Mouse (Mus musculus) forebrain, postnatal 0 days (tissue): ENCODE results near the gene Aoah. TPM values are rescaled to one million over a fixed set of nuclear protein-coding genes. Genes with fewer than 3 reads are reported as not detected.

ENCODE experiments used
- ATAC-seq: fragments of 200-750 bp; cut with Nextera tagmentation; 2 replicates; pipeline ENCODE4 v1.8.0; 2017; ENCODE audit warnings: mild to moderate bottlenecking, moderate library complexity
- DNase-seq: peaks from one replicate; pipeline ENCODE4 v3.0.0-alpha.2; 2015
- H3K27ac ChIP-seq: fragments of 300-500 bp; sonication (generic); 2 replicates; pipeline ENCODE4 v1.5.1; 2014; ENCODE audit warnings: low read depth, mild to moderate bottlenecking, antibody characterized with exemption, low read length, moderate library complexity, mixed read lengths
- H3K27me3 ChIP-seq: fragments of 300-500 bp; sonication (generic); 2 replicates; pipeline ENCODE4 v1.6.1; 2014; ENCODE audit warnings: mild to moderate bottlenecking, low read length, mixed read lengths; ENCODE audit not compliant: insufficient read depth
- H3K36me3 ChIP-seq: fragments of 300-500 bp; sonication (generic); 2 replicates; pipeline ENCODE4 v1.6.1; 2014; ENCODE audit warnings: mild to moderate bottlenecking, moderate library complexity; ENCODE audit not compliant: insufficient read depth
- H3K4me1 ChIP-seq: fragments of 300-500 bp; sonication (generic); 2 replicates; pipeline ENCODE4 v1.6.1; 2014; ENCODE audit warnings: antibody characterized with exemption; ENCODE audit not compliant: insufficient read depth
- H3K4me2 ChIP-seq: fragments of 300-500 bp; sonication (generic); 2 replicates; pipeline ENCODE4 v1.6.1; 2014; ENCODE audit warnings: low read depth, mild to moderate bottlenecking, moderate library complexity
- H3K4me3 ChIP-seq: fragments of 300-500 bp; sonication (generic); 2 replicates; pipeline ENCODE4 v1.5.1; 2014; ENCODE audit warnings: low read depth, low read length, mixed read lengths
- H3K9ac ChIP-seq: fragments of 300-500 bp; sonication (generic); 2 replicates; pipeline ENCODE4 v1.6.1; 2014; ENCODE audit warnings: mild to moderate bottlenecking
- H3K9me3 ChIP-seq: fragments of 300-500 bp; sonication (generic); 2 replicates; pipeline ENCODE4 v1.6.1; 2016; ENCODE audit warnings: low read length
- CTCF ChIP-seq: sonication (generic); IDR thresholded peaks from 2 replicates; pipeline ENCODE4 v1.5.1; 2016; ENCODE audit warnings: antibody characterized with exemption, control low read depth, low read depth
- WGBS: fragments of 180-500 bp; shearing (Covaris S2); extraction: QIAGEN DNeasy Blood & Tissue Kit; methylation state at CpG from one replicate; pipeline ENCODE4 v1.1.7; 2014; 5-methylcytosine and 5-hydroxymethylcytosine counted together
- polyA plus RNA-seq: library from polyadenylated mRNA; unstranded; fragments of >200 nt; fragmentation: Nextera tagmentation; extraction: Ambion mirVana; gene quantifications from 2 replicates; pipeline ENCODE4 v1.2.1, GENCODE M21; 2015
- total RNA-seq: library from RNA; depleted of rRNA; stranded (reverse); fragments of >200 nt; gene quantifications from 2 replicates; pipeline ENCODE4 v1.2.3, GENCODE M21; 2014

The Aoah gene
- total and polyA plus RNA-seq, 2 experiments from 2014 or later: 0.51 to 0.86 TPM

- 84% methylated on average over 4 of the region's 4 CpGs for WGBS
- Histone ChIP-seq H3K27ac (no peak overlapping the region), H3K36me3 (no peaks in the 10 kb centered on the region), H3K4me1 (no peaks in the 10 kb centered on the region), H3K9ac (no peak overlapping the region), H3K9me3 (no peaks in the 10 kb centered on the region), H3K4me3 (no peak overlapping the region), H3K27me3 (no peaks in the 10 kb centered on the region), H3K4me2 (no peak overlapping the region)
- DNase-seq: no peak
- no peak for TF ChIP-seq CTCF
- ATAC-seq: no peak
These were observed 212.4 kb downstream of the Aoah start for GRCm38 (mm10) chr13:21006321-21006653.

GRCm38 (mm10) chr13:21013659-21014058 is 219.7 kb downstream of the Aoah start:
- no peaks in the 10 kb centered on the region for H3K4me1 ChIP-seq
- no peak overlapping the region for H3K4me2 ChIP-seq
- WGBS: 66% methylated on average over 3 of the region's 3 CpGs
- H3K4me3 ChIP-seq: no peak overlapping the region
- TF ChIP-seq CTCF: no peak
- no peak overlapping the region for H3K9ac ChIP-seq
- H3K9me3 ChIP-seq: no peaks in the 10 kb centered on the region
- H3K36me3 ChIP-seq: no peaks in the 10 kb centered on the region
- H3K27ac ChIP-seq: no peak overlapping the region
- ATAC-seq (no peak), DNase-seq (no peak)
- no peaks in the 10 kb centered on the region for H3K27me3 ChIP-seq

GRCm38 (mm10) chr13:21024831-21025230 is 230.9 kb downstream of the Aoah start:
- no peak for ATAC-seq
- H3K4me1 ChIP-seq: no peaks in the 10 kb centered on the region
- H3K36me3 ChIP-seq: no peaks in the 10 kb centered on the region
- DNase-seq: no peak
- H3K27ac ChIP-seq: no peak overlapping the region
- no peaks in the 10 kb centered on the region for H3K27me3 ChIP-seq
- 88% methylated on average over 5 of the region's 5 CpGs for WGBS
- H3K4me2 ChIP-seq: no peak overlapping the region
- H3K9me3 ChIP-seq: no peaks in the 10 kb centered on the region
- H3K9ac ChIP-seq: no peak overlapping the region
- TF ChIP-seq CTCF: no peak
- no peak overlapping the region for H3K4me3 ChIP-seq

- no peaks in the 10 kb centered on the region for H3K27me3 ChIP-seq
- ATAC-seq (peak; percentile 77), DNase-seq (peak; percentile 62)
- no peak overlapping the region for H3K9ac ChIP-seq
- no peak overlapping the region for H3K27ac ChIP-seq
- H3K4me3 ChIP-seq: no peak overlapping the region
- H3K4me2 ChIP-seq: no peak overlapping the region
- no peaks in the 10 kb centered on the region for H3K9me3 ChIP-seq
- no peaks in the 10 kb centered on the region for H3K36me3 ChIP-seq
- WGBS: 44% methylated on average over 3 of the region's 3 CpGs
- H3K4me1 ChIP-seq: no peaks in the 10 kb centered on the region
- TF ChIP-seq CTCF: peak; percentile 54
These were observed 239.3 kb downstream of the Aoah start for GRCm38 (mm10) chr13:21033176-21033575.

- no peak overlapping the region for H3K4me3 ChIP-seq
- no peak overlapping the region for H3K9ac ChIP-seq
- H3K9me3 ChIP-seq: no peaks in the 10 kb centered on the region
- DNase-seq (peak; percentile 66), ATAC-seq (peak; percentile 66; the same call in 1 of the 2 replicates)
- no peaks in the 10 kb centered on the region for H3K36me3 ChIP-seq
- no peak overlapping the region for H3K4me2 ChIP-seq
- H3K27me3 ChIP-seq: no peaks in the 10 kb centered on the region
- TF ChIP-seq CTCF: peak; percentile 84
- no peak overlapping the region for H3K27ac ChIP-seq
- no peaks in the 10 kb centered on the region for H3K4me1 ChIP-seq
- WGBS: 78% methylated on average over 3 of the region's 3 CpGs
These were observed 241.1 kb downstream of the Aoah start for GRCm38 (mm10) chr13:21035011-21035410.

- no peak overlapping the region for H3K9ac ChIP-seq
- TF ChIP-seq CTCF: no peak
- no peaks in the 10 kb centered on the region for H3K27me3 ChIP-seq
- no peak overlapping the region for H3K27ac ChIP-seq
- DNase-seq (no peak), ATAC-seq (no peak)
- no peak overlapping the region for H3K4me2 ChIP-seq
- no peaks in the 10 kb centered on the region for H3K9me3 ChIP-seq
- H3K4me3 ChIP-seq: no peak overlapping the region
- H3K36me3 ChIP-seq: no peaks in the 10 kb centered on the region
- no peaks in the 10 kb centered on the region for H3K4me1 ChIP-seq
These were observed 242.1 kb downstream of the Aoah start for GRCm38 (mm10) chr13:21035981-21036380.

GRCm38 (mm10) chr13:21040589-21041199 is 246.8 kb downstream of the Aoah start:
- ATAC-seq: no peak
- Histone ChIP-seq H3K4me3 (no peak overlapping the region), H3K9me3 (no peaks in the 10 kb centered on the region), H3K27ac (no peak overlapping the region), H3K36me3 (no peaks in the 10 kb centered on the region), H3K4me1 (no peaks in the 10 kb centered on the region), H3K9ac (no peak overlapping the region), H3K4me2 (no peak overlapping the region), H3K27me3 (no peaks in the 10 kb centered on the region)
- DNase-seq: no peak
- 80% methylated on average over 2 of the region's 2 CpGs for WGBS
- TF ChIP-seq CTCF: no peak

- H3K4me1 ChIP-seq: no peaks in the 10 kb centered on the region
- WGBS: 20% methylated on average over 1 of the region's 1 CpGs
- H3K27ac ChIP-seq: no peak overlapping the region
- ATAC-seq (peak; percentile 75), DNase-seq (peak; percentile 67)
- H3K4me3 ChIP-seq: no peak overlapping the region
- H3K27me3 ChIP-seq: no peaks in the 10 kb centered on the region
- no peak overlapping the region for H3K9ac ChIP-seq
- H3K9me3 ChIP-seq: no peaks in the 10 kb centered on the region
- no peaks in the 10 kb centered on the region for H3K36me3 ChIP-seq
- H3K4me2 ChIP-seq: no peak overlapping the region
- peak; percentile 68 for TF ChIP-seq CTCF
These were observed 256.2 kb downstream of the Aoah start for GRCm38 (mm10) chr13:21050118-21050517.
